Mouse (Mus musculus) heart, embryonic 16.5 days (tissue): ENCODE data around the gene Tpte. TPM values are rescaled to one million over a fixed set of nuclear protein-coding genes. Genes with fewer than 3 reads are reported as not detected.

Experiments used
- ATAC-seq: fragments of 200-750 bp; cut with Nextera tagmentation; replicated peaks from 2 replicates; pipeline ENCODE4 v1.8.0; 2017; ENCODE audit warnings: moderate number of reproducible peaks; ENCODE audit not compliant: insufficient read depth, low FRiP score; ENCODE audit errors: extremely low read depth
- H3K27ac ChIP-seq: fragments of 300-500 bp; sonication (generic); 2 replicates; pipeline ENCODE4 v1.5.1; 2014; ENCODE audit warnings: mild to moderate bottlenecking, low read length, control low read depth, moderate library complexity
- H3K27me3 ChIP-seq: fragments of 300-500 bp; sonication (generic); 2 replicates; pipeline ENCODE4 v1.6.1; 2014; ENCODE audit warnings: low read length, mixed read lengths; ENCODE audit not compliant: control insufficient read depth, insufficient read depth
- H3K36me3 ChIP-seq: fragments of 300-500 bp; sonication (generic); 2 replicates; pipeline ENCODE4 v1.6.1; 2014; ENCODE audit not compliant: control insufficient read depth, insufficient read depth
- H3K4me1 ChIP-seq: fragments of 300-500 bp; sonication (generic); 2 replicates; pipeline ENCODE4 v1.6.1; 2014; ENCODE audit warnings: low read length, mixed read lengths; ENCODE audit not compliant: control insufficient read depth, insufficient read depth
- H3K4me2 ChIP-seq: fragments of 300-500 bp; sonication (generic); 2 replicates; pipeline ENCODE4 v1.6.1; 2014; ENCODE audit warnings: low read depth, mild to moderate bottlenecking, control low read depth, low read length
- H3K4me3 ChIP-seq: fragments of 300-500 bp; sonication (generic); 2 replicates; pipeline ENCODE4 v1.5.1; 2014; ENCODE audit warnings: mild to moderate bottlenecking, control low read depth, low read length
- H3K9ac ChIP-seq: fragments of 300-500 bp; sonication (generic); 2 replicates; pipeline ENCODE4 v1.6.1; 2014; ENCODE audit warnings: low read length, control low read depth
- H3K9me3 ChIP-seq: fragments of 300-500 bp; sonication (generic); replicated peaks from 2 replicates; pipeline ENCODE4 v1.6.1; 2016; ENCODE audit warnings: low read length; ENCODE audit not compliant: control insufficient read depth
- WGBS: fragments of 180-500 bp; shearing (Covaris S2); extraction: QIAGEN DNeasy Blood & Tissue Kit; methylation state at CpG from one replicate; pipeline ENCODE4 v1.1.7; 2014; 5-methylcytosine and 5-hydroxymethylcytosine counted together
- polyA plus RNA-seq: library from polyadenylated mRNA; unstranded; fragments of >200 nt; fragmentation: Nextera tagmentation; extraction: Ambion mirVana; gene quantifications from 2 replicates; pipeline ENCODE4 v1.2.1, GENCODE M21; 2015

The Tpte gene
- polyA plus RNA-seq: not detected in 2 replicates

DNA sequence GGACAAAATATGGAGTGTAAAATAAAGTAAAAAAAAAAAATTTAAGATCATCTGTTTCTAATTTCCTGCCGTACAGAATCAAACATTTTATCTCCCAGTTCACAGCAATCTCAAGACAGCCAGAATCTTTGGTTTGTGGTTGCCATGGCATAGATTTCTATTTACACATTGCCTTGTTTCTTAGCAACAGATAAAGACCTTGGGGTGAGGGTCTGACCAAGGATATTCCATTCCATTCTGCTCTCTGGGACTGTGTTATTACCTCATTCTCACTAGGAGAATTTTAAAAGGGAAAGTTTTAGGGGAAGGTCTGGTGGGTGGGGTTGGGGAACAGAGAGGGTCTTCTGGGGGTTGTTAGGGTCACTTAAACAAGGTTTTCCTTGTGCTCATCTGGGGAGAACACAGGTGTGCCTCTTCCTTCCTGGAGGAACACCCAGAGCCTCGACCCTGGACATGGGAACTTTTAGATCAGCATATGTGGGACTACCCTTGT lies at the start of gene Tpte:
Gene Tpte, plus strand, starts transcription at position 443 of the 493 bp plus-strand sequence.
- no peak within 1 kb of the TSS for H3K4me3 ChIP-seq
- H3K4me1 ChIP-seq: no peaks in the 10 kb centered on the region
- no peak within 1 kb of the TSS for H3K27ac ChIP-seq
- no peaks in the 10 kb centered on the region for H3K9me3 ChIP-seq
- no peak within 1 kb of the TSS for H3K9ac ChIP-seq
- no peak within 1 kb of the TSS for H3K4me2 ChIP-seq
- WGBS: 55% methylated on average over 2 of the region's 2 CpGs
- no peak for ATAC-seq
- no peaks in the 10 kb centered on the region for H3K36me3 ChIP-seq
- no peaks in the 10 kb centered on the region for H3K27me3 ChIP-seq

DNA sequence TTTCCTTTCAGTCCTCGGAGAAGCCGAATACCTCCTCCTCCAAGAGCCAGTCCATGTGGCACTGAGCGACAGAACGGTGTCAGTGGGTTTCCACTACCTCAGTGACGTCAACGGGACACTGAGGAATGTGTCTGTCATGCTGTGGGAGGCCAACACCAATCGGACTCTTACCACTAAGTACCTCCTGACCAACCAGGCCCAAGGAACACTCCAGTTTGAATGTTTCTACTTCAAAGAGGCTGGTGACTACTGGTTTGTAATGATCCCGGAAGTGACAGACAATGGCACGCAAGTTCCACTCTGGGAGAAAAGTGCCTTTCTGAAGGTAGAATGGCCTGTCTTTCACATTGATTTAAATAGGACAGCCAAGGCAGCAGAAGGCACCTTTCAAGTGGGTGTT lies 40.3 kb upstream of the Tpte start:
- Histone ChIP-seq H3K36me3 (no peaks in the 10 kb centered on the region), H3K27me3 (no peaks in the 10 kb centered on the region), H3K9ac (no peak overlapping the region), H3K4me3 (no peak overlapping the region), H3K27ac (no peak overlapping the region), H3K9me3 (no peaks in the 10 kb centered on the region), H3K4me1 (no peaks in the 10 kb centered on the region), H3K4me2 (no peak overlapping the region)
- ATAC-seq: no peak
- 77% methylated on average over 9 of the region's 9 CpGs for WGBS

DNA sequence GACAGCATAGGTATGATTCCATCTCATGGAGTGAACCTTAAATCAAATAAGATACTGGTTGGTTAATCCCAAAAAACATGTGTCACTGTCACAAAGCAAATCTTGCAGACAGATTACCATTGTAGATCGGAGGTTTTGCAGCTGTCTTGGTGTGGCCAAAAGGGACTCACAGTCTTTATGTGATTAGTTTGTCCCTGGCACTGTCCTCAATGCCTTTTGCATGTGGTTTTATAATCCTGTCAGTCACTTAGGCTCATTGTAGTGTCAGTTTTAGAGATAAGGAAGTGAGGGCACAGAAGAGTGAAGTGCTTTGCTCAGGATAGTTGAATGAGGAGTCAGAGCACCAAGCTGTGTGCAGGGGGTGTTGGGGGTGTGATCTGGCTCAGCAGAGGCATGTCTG lies 37.6 kb upstream of the Tpte start:
- Histone ChIP-seq H3K4me3 (no peak overlapping the region), H3K9me3 (no peaks in the 10 kb centered on the region), H3K4me2 (no peak overlapping the region), H3K4me1 (no peaks in the 10 kb centered on the region), H3K36me3 (no peaks in the 10 kb centered on the region), H3K27me3 (no peaks in the 10 kb centered on the region), H3K27ac (no peak overlapping the region), H3K9ac (no peak overlapping the region)
- WGBS: 56% methylated on average over 1 of the region's 1 CpGs
- no peak for ATAC-seq

DNA sequence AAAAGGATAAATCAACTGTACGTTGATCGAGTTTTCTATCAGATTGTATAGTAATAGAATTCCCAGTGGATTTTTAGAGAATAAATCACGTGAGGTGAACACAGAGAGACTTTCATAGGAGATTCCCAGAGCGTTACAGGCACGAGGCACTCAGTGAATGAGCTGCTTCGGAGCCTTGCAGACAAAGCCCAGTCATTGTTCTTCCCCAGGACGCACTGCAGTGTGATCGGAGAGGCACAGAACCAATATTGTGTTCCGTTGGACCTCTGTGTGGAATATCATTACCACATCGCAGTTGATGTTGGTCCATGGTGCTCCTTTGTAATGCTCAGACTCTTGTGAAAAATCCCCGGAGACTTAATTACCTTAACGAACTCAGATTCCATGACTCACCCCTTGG lies 35.3 kb upstream of the Tpte start:
- ATAC-seq: no peak
- H3K36me3 ChIP-seq: no peaks in the 10 kb centered on the region
- no peak overlapping the region for H3K4me2 ChIP-seq
- H3K27me3 ChIP-seq: no peaks in the 10 kb centered on the region
- H3K27ac ChIP-seq: no peak overlapping the region
- H3K9ac ChIP-seq: no peak overlapping the region
- no peaks in the 10 kb centered on the region for H3K4me1 ChIP-seq
- no peak overlapping the region for H3K4me3 ChIP-seq
- 88% methylated on average over 12 of the region's 12 CpGs for WGBS
- H3K9me3 ChIP-seq: no peaks in the 10 kb centered on the region

DNA sequence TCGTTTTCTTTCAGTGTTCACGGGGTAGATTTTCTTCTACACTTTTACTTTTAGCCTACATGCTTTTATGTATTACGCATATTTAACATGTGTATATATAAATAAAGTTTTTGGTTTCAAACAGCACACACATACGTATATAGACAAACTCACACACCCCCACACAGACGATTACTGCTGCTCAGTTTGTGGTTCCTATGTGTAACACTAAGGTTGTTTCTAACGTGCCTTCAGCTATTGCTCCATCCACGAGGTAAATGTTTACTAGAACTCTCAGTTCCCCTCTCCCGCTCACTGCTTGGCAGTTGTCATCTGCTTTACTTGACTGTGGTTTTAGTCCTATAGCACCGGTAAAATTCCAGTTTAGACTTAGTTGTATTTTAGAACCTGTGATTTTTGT lies 34.2 kb upstream of the Tpte start:
- Histone ChIP-seq H3K4me3 (no peak overlapping the region), H3K9ac (no peak overlapping the region), H3K27me3 (no peaks in the 10 kb centered on the region), H3K4me2 (no peak overlapping the region), H3K36me3 (peaks cover 2% of the 10 kb centered on the region; the same call in 1 of the 2 replicates), H3K4me1 (no peaks in the 10 kb centered on the region), H3K9me3 (peaks cover 5% of the 10 kb centered on the region), H3K27ac (no peak overlapping the region)
- WGBS: 81% methylated on average over 9 of the region's 9 CpGs
- no peak for ATAC-seq

DNA sequence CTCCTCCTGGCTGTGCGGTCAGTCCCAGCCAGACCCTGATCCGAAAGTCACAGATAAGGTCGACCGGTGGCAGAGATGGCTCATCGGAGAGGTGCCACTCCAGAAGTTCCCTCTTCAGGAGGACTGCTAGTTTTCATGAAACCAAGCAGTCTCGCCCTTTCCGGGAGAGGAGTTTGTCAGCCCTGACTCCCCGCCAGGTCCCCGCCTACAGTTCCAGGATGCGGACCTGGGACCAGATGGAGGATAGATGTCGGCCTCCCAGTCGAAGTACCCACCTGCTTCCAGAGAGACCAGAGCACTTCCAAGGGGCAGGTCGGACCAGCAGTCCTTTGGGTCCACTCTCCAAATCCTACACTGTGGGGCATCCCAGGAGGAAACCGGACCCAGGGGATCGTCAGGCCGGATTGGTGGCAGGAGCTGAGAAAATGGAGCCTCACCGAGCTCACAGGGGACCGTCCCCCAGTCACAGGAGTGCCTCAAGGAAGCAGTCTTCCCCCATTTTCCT lies 24.2 kb upstream of the Tpte start:
- Histone ChIP-seq H3K4me1 (peaks cover 5% of the 10 kb centered on the region), H3K27me3 (no peaks in the 10 kb centered on the region), H3K36me3 (no peaks in the 10 kb centered on the region; the same call in 1 of the 2 replicates), H3K4me2 (no peak overlapping the region), H3K27ac (no peak overlapping the region), H3K9me3 (peaks cover 2% of the 10 kb centered on the region), H3K9ac (no peak overlapping the region), H3K4me3 (no peak overlapping the region)
- WGBS: 76% methylated on average over 18 of the region's 18 CpGs
- ATAC-seq: no peak

DNA sequence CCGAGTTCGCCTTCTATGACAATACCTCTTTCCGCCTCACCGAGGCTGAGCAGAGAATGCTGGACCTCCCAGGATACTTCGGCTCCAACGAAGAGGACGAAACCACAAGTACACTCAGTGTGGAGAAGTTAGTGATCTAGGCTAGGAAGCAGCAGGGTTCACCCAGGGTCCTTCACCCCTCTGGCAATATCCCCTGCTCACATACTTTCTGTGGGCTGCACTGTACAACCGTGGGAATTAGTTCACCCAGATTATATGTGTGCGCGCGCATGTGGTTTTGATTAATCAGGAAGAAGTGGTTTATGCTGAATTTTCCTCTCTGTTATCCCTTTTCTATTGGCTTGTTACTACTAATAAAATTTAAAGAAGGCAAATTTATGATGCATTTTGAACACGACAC lies 23.7 kb upstream of the Tpte start:
- no peak for ATAC-seq
- Histone ChIP-seq H3K9ac (no peak overlapping the region), H3K27ac (no peak overlapping the region), H3K36me3 (no peaks in the 10 kb centered on the region), H3K4me1 (peaks cover 5% of the 10 kb centered on the region), H3K4me2 (no peak overlapping the region), H3K4me3 (no peak overlapping the region), H3K9me3 (no peaks in the 10 kb centered on the region), H3K27me3 (no peaks in the 10 kb centered on the region)
- 73% methylated on average over 12 of the region's 12 CpGs for WGBS

DNA sequence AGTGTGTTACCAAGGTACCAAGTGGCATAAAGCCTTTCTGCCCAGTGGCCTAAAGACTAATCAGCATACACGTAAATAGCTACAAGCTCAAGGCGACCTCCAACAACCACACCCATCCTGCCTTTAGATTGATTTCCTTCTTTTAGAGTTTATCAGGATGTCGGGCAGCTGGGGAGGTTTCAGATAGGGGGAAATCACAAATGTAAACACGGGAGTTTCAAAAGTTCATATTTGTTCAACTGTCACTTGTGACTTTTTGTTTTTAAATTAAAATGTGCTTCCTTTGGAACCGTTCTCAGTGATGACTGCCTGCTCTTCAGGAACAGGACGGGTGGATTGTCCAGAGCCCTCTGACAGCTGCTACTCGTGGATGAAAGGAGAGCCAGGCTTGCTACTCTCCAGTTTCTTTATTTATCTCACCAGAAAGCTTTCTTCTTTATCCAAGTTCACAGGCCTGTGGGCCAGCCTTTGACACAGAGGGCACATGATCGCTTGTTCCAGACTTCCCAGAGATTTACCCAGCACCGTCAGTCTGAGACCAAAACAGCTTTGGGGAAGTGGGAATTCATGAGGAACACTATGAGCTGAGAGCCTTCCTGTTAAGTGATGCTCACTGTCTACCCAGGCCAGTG lies 23.0 kb upstream of the Tpte start:
- H3K9me3 ChIP-seq: no peaks in the 10 kb centered on the region
- no peak overlapping the region for H3K4me3 ChIP-seq
- H3K27me3 ChIP-seq: no peaks in the 10 kb centered on the region
- ATAC-seq: peak; percentile 46
- no peak overlapping the region for H3K9ac ChIP-seq
- peak overlapping the region; percentile 51 for H3K27ac ChIP-seq
- no peak overlapping the region for H3K4me2 ChIP-seq
- H3K36me3 ChIP-seq: no peaks in the 10 kb centered on the region
- WGBS: 10% methylated on average over 9 of the region's 9 CpGs
- H3K4me1 ChIP-seq: peaks cover 5% of the 10 kb centered on the region

DNA sequence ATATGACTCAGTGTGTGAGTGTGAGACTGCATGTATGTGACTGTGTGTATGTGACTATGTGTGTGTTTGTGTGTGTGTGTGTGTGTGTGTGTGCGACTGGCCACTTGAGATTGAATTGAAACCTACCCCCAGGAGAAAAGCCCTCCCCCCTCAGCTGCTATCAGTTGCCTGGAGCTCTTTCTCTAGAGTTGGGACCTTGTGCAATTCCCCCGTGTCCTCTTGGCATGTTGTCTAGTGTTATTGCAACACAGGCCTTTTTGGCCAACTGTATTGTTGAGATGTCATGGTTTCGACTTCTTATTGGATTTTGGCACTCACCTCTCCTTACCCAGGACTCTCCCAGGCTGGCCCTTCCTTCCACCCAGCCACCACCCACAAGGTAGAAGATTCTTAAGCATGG lies 21.0 kb upstream of the Tpte start:
- ATAC-seq: no peak
- no peak overlapping the region for H3K4me3 ChIP-seq
- H3K9ac ChIP-seq: no peak overlapping the region

More for the DNA sequence above, 21.0 kb upstream of the Tpte start:
- no peaks in the 10 kb centered on the region for H3K36me3 ChIP-seq
- H3K9me3 ChIP-seq: no peaks in the 10 kb centered on the region
- WGBS: 78% methylated on average over 3 of the region's 3 CpGs
- H3K27me3 ChIP-seq: no peaks in the 10 kb centered on the region
- H3K4me2 ChIP-seq: no peak overlapping the region
- peaks cover 5% of the 10 kb centered on the region for H3K4me1 ChIP-seq
- H3K27ac ChIP-seq: no peak overlapping the region
